In the genomic region with DNA sequence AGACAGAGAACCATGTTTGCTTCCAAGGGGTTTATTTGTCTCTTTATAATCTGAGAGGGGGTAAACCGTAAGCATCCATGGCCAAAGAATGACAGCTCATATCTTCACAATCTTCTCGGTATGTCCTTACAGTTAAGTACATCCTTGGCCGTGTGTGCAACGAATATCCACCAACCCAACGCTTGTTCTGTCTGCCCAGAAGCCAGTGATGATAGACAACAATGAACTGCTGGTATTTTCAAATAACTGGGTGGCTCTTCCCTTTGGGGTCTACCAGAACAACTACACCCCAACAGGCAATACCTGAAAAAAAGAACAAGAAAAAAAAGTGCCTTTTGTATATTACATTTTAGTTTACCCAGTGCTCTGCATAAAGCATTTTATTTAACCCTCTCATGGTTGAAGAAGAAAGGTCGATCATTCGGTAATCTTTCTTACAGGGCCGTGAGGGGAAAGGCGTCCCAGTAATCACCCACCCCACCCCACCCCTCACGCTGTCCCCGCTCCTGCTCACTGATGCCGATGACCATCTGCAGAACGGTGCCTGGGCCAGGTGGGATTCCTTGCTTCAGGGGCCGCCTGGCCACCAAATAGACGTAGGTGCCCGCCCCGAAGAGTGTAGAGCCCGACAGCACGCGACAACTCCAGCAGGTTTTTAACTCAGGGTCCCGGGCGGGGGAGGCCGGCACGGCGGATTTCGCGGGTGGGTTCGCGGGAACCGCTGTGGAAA, we compare ENCODE assay signal across 8 mouse cellular contexts. TPM values are rescaled to one million over a fixed set of nuclear protein-coding genes. Genes with fewer than 3 reads are reported as not detected.
DNase-seq lines count a peak whose midpoint lies in the region; ATAC-seq and TF ChIP-seq lines count a peak whose summit lies in the region.

No protein-coding gene starts in this region.

- peak overlapping the region; percentile 89 for H3K4me3 ChIP-seq in testis, adult 2 months (ENCODE audit: control insufficient read depth, low read depth, low read length)
- H3K4me3 ChIP-seq in hindbrain, embryonic 10.5 days = peak overlapping the region; percentile 90
- peak overlapping the region; percentile 65 for H3K4me3 ChIP-seq in midbrain, embryonic 11.5 days (ENCODE audit: low read depth, low read length)

- no peak for TF ChIP-seq POLR2A in testis, adult 2 months (IDR thresholded peaks at IDR 0.05; ENCODE audit: control insufficient read depth, low read depth, low read length)

- no peaks in the 10 kb centered on the region for H3K9me3 ChIP-seq in hindbrain, embryonic 10.5 days
- H3K9me3 ChIP-seq in midbrain, embryonic 11.5 days (ENCODE audit: control insufficient read depth, low read length) = no peaks in the 10 kb centered on the region

- H3K4me1 ChIP-seq in testis, adult 2 months (ENCODE audit: control insufficient read depth, insufficient read depth, low read length) = peaks cover 2% of the 10 kb centered on the region; the same call in 1 of the 2 replicates
- H3K4me1 ChIP-seq in hindbrain, embryonic 10.5 days (replicated peaks) = peaks cover 3% of the 10 kb centered on the region; the same call in 1 of the 2 replicates
- H3K4me1 ChIP-seq in midbrain, embryonic 11.5 days (ENCODE audit: control insufficient read depth, insufficient read depth, low read length) = no peaks in the 10 kb centered on the region

- peak overlapping the region; percentile 54 for H3K4me2 ChIP-seq in midbrain, embryonic 11.5 days

- 9% methylated on average over 30 of the region's 30 CpGs for WGBS in hindbrain, embryonic 10.5 days
- WGBS in midbrain, embryonic 11.5 days = 10% methylated on average over 30 of the region's 30 CpGs

- no peak overlapping the region for H3K27ac ChIP-seq in testis, adult 2 months (ENCODE audit: control insufficient read depth, insufficient read depth, low read depth, low read length)
- H3K27ac ChIP-seq in hindbrain, embryonic 10.5 days = peak overlapping the region; percentile 90
- H3K27ac ChIP-seq in midbrain, embryonic 11.5 days (ENCODE audit: low read depth, low read length) = no peak overlapping the region

- no peak for DNase-seq in cerebellum, adult 11-12 months
- no peak for DNase-seq in testis, postnatal 10 days (ENCODE audit: low spot score)
- no peak for DNase-seq in hindbrain, embryonic 10.5 days (ENCODE audit: low spot score)
- DNase-seq in midbrain, embryonic 11.5 days (ENCODE audit: low spot score, missing footprints) = no peak
- DNase-seq in right cerebral cortex, postnatal 25 days = no peak
- DNase-seq in left cerebral cortex, adult 18-20 months (ENCODE audit: low spot score in 2 of 2) = no peak

- peak; percentile 85 for ATAC-seq in cerebellum, adult (ENCODE audit: insufficient number of reproducible peaks, low FRiP score, low TSS enrichment)
- peak; percentile 93 for ATAC-seq in midbrain, embryonic 11.5 days (ENCODE audit: low FRiP score)

- H3K27me3 ChIP-seq in testis, adult 2 months (ENCODE audit: control insufficient read depth, insufficient read depth, low read length) = no peaks in the 10 kb centered on the region
- H3K27me3 ChIP-seq in hindbrain, embryonic 10.5 days (ENCODE audit: insufficient read depth, poor library complexity, severe bottlenecking) = no peaks in the 10 kb centered on the region
- no peaks in the 10 kb centered on the region for H3K27me3 ChIP-seq in midbrain, embryonic 11.5 days (ENCODE audit: control insufficient read depth, insufficient read depth, low read length)

- H3K36me3 ChIP-seq in testis, adult 2 months (ENCODE audit: control insufficient read depth, insufficient read depth, low read length) = no peaks in the 10 kb centered on the region
- peaks cover 37% of the 10 kb centered on the region for H3K36me3 ChIP-seq in hindbrain, embryonic 10.5 days
- peaks cover under 1% of the 10 kb centered on the region; the same call in 1 of the 2 replicates for H3K36me3 ChIP-seq in midbrain, embryonic 11.5 days (ENCODE audit: control insufficient read depth, insufficient read depth, low read length)

- peak overlapping the region; percentile 71 for H3K9ac ChIP-seq in midbrain, embryonic 11.5 days (ENCODE audit: low read length)

- TF ChIP-seq CTCF in testis, adult 2 months (IDR thresholded peaks at IDR 0.05; ENCODE audit: control insufficient read depth, insufficient read depth, insufficient replicate concordance, low read depth, low read length) = no peak

RNA-seq across cellular contexts. Expression of a gene that starts 0.5 kb away (rescaled TPM):
- 24.7 and 31.9 TPM in 2 replicates for polyA plus RNA-seq in testis, adult 2 months (2012; rRNA removed)
- 110 and 115 TPM in 2 replicates for polyA plus RNA-seq in hindbrain, embryonic 10.5 days (2016; fragmentation: Nextera tagmentation; extraction: Ambion mirVana)
- 113 and 121 TPM in 2 replicates for polyA plus RNA-seq in midbrain, embryonic 11.5 days (2014; fragmentation: Nextera tagmentation; extraction: Ambion mirVana)
- 10 to 100 TPM; 44.9 to 47.7 TPM for total RNA-seq in left cerebral cortex, adult 18-20 months (2021)
